Mouse (Mus musculus) lung, postnatal 0 days (tissue): ENCODE results near the gene Sugt1.

Source experiments
- CTCF ChIP-seq: IDR thresholded peaks from 2 replicates; pipeline ENCODE4 v1.5.1; 2016; ENCODE audit warnings: antibody characterized with exemption, mild to moderate bottlenecking
- EP300 ChIP-seq: IDR thresholded peaks from 2 replicates; pipeline ENCODE4 v1.6.1; 2016; ENCODE audit warnings: antibody characterized with exemption, mild to moderate bottlenecking, control low read depth

GRCm38 (mm10) chr14:79596602-79597001 is 9.1 kb downstream of the Sugt1 start:
- TF ChIP-seq CTCF (no peak), EP300 (no peak)
